Mouse (Mus musculus): ENCODE data around the gene Abat.

DNA sequence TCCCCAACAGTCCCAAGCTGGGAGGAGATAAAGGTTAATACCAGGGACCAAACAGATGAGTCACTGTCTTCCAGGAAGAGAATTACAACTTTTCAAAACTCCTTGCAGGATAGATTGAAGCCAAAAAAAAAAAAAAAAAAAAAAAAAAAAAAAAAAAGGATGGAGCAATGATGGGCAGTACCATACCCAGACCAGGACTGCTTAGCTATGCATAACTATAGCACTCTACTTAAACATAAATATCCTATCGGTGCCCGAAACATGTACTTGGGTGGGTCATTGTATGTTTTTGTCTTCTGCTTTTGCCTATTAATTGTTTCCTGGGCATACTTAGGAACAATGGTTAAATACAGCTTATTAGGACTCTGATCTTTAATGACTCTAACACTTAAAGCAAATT lies 43.1 kb upstream of the Abat start:
- TF ChIP-seq POLR2A (IDR thresholded peaks at IDR 0.05; ENCODE audit: borderline replicate concordance, extremely low read depth, low read depth, low read length) (no peak), CTCF (IDR thresholded peaks at IDR 0.05; ENCODE audit: insufficient read depth, low read length) (no peak)
